In genomic region chr2:120529531-120529930, GRCm38 (mm10) we compare ENCODE assay signal across 21 mouse cellular contexts. TPM values are rescaled to one million over a fixed set of nuclear protein-coding genes. Genes with fewer than 3 reads are reported as not detected.
DNase-seq lines count a peak whose midpoint lies in the region; ATAC-seq and TF ChIP-seq lines count a peak whose summit lies in the region.
"Had no signal": no experiment of that assay in that cellular context is flagged by ENCODE, and none has a peak within 500 bp of the region (broad histone marks: within the 10 kb centered on the region; RNA-seq: fewer than 3 reads in every experiment).

No protein-coding gene starts in this region.

- no peak for TF ChIP-seq POLR2A in CH12.LX (IDR thresholded peaks at IDR 0.05; ENCODE audit: low read depth, low read length)

- dilution Hi-C loops in CH12.LX (cut with MboI; ENCODE audit: extremely low pct_ligation_motif_present, extremely low pct_unique_long_range_greater_than_20kb, low sequenced_read_pairs) = no loop called here

- DNase-seq in heart, postnatal 0 days (ENCODE audit: low spot score) = peak; percentile 28
- no peak for DNase-seq in heart, adult 9 months (ENCODE audit: low spot score in 2 of 2)
- DNase-seq in lung, embryonic 14.5 days = peak; percentile 51
- no peak for DNase-seq in lung, adult 18-20 months
- DNase-seq in CH12.LX (ENCODE audit: extremely low read depth) = no peak
- peak; percentile 12 for DNase-seq in induced T-regulatory cell, adult 2 months (ENCODE audit: low read depth)
- no peak for DNase-seq in adrenal gland, adult (ENCODE audit: inconsistent age in 2 of 2, low spot score in 1 of 2)
- DNase-seq: adrenal gland, postnatal 14 days; cerebellum, adult 11 months; cerebellum, postnatal 10 days; gastrocnemius, postnatal 10 days; kidney, adult 9 months; kidney, postnatal 4 days; lung, postnatal 14 days; right cerebral cortex, postnatal 4 days; thymus, postnatal 4 days had no signal

- peak; percentile 33 for TF ChIP-seq RAD21 in CH12.LX (IDR thresholded peaks at IDR 0.05; ENCODE audit: low read depth, low read length)

- TF ChIP-seq EP300 in heart, postnatal 0 days (IDR thresholded peaks at IDR 0.05; ENCODE audit: low read depth) = no peak
- no peak for TF ChIP-seq EP300 in CH12.LX (IDR thresholded peaks at IDR 0.05; ENCODE audit: low read length)

- TF ChIP-seq CTCF in heart, postnatal 0 days (IDR thresholded peaks at IDR 0.05; ENCODE audit: low read depth) = no peak
- TF ChIP-seq CTCF in lung, embryonic 14.5 days (IDR thresholded peaks at IDR 0.05; ENCODE audit: low read depth) = peak; percentile 22; the same call in 1 of the 2 replicates
- peak in 1 of 2 experiments; percentile 39; a peak in 1 of 4 replicates for TF ChIP-seq CTCF in CH12.LX (conservative IDR thresholded peaks at IDR 0.05 in 1 of 2, IDR thresholded peaks at IDR 0.05 in 1 of 2; ENCODE audit: low read depth in 2 of 2, low read length in 2 of 2)

- H3K36me3 ChIP-seq in heart, postnatal 0 days (replicated peaks; ENCODE audit: control insufficient read depth, insufficient read depth, low read length) = peaks cover 96% of the 10 kb centered on the region
- H3K36me3 ChIP-seq in lung, embryonic 14.5 days (ENCODE audit: insufficient read depth) = peaks cover 95% of the 10 kb centered on the region
- peaks cover 77 to 94% of the 10 kb centered on the region in 2 experiments for H3K36me3 ChIP-seq in CH12.LX (replicated peaks in 1 of 2; ENCODE audit: control insufficient read depth in 1 of 2, insufficient read depth in 1 of 2, low read length in 1 of 2)

- in situ Hi-C loops in CH12.LX (cut with MboI; ENCODE audit: low pct_ligation_motif_present, low pct_unique_long_range_greater_than_20kb, low sequenced_read_pairs) = no loop called here

- peaks cover 11% of the 10 kb centered on the region for H3K79me2 ChIP-seq in CH12.LX (replicated peaks; ENCODE audit: control insufficient read depth, extremely low read depth, insufficient read depth, poor library complexity, severe bottlenecking)

- H3K4me2 ChIP-seq in heart, postnatal 0 days (ENCODE audit: low read depth, low read length) = no peak overlapping the region
- H3K4me2 ChIP-seq in lung, embryonic 14.5 days = no peak overlapping the region
- no peak overlapping the region for H3K4me2 ChIP-seq in CH12.LX (ENCODE audit: insufficient read depth, low read depth, poor library complexity, severe bottlenecking)
- H3K4me2 ChIP-seq: embryonic facial prominence, embryonic 13.5 days; limb, embryonic 13.5 days had no signal

- no peaks in the 10 kb centered on the region for H3K9me3 ChIP-seq in heart, postnatal 0 days (replicated peaks; ENCODE audit: control insufficient read depth, low read length)
- no peaks in the 10 kb centered on the region for H3K9me3 ChIP-seq in lung, embryonic 14.5 days (ENCODE audit: low read depth, low read length)
- no peaks in the 10 kb centered on the region for H3K9me3 ChIP-seq in CH12.LX (replicated peaks; ENCODE audit: low read length)
- H3K9me3 ChIP-seq: embryonic facial prominence, embryonic 13.5 days; limb, embryonic 13.5 days; megakaryocyte, embryonic 14.5 days had no signal

- H3K27me3 ChIP-seq in heart, postnatal 0 days (ENCODE audit: control insufficient read depth, insufficient read depth, low read length) = no peaks in the 10 kb centered on the region
- no peaks in the 10 kb centered on the region for H3K27me3 ChIP-seq in lung, embryonic 14.5 days (ENCODE audit: insufficient read depth, low read length)
- H3K27me3 ChIP-seq in CH12.LX (replicated peaks) = no peaks in the 10 kb centered on the region
- H3K27me3 ChIP-seq: embryonic facial prominence, embryonic 13.5 days; limb, embryonic 13.5 days; megakaryocyte, embryonic 14.5 days; Patski had no signal

- no peak overlapping the region for H3K27ac ChIP-seq in heart, postnatal 0 days (ENCODE audit: low read depth)
- H3K27ac ChIP-seq in lung, embryonic 14.5 days (ENCODE audit: low read depth) = no peak overlapping the region
- H3K27ac ChIP-seq in CH12.LX (ENCODE audit: insufficient read depth, low read depth) = no peak overlapping the region
- H3K27ac ChIP-seq: embryonic facial prominence, embryonic 13.5 days; limb, embryonic 13.5 days; liver, embryonic 14.5 days had no signal

- H3K4me3 ChIP-seq in heart, postnatal 0 days (ENCODE audit: low read depth, low read length) = no peak overlapping the region
- H3K4me3 ChIP-seq in lung, embryonic 14.5 days (ENCODE audit: low read depth, low read length) = no peak overlapping the region
- no peak overlapping the region for H3K4me3 ChIP-seq in CH12.LX (replicated peaks in 1 of 3; ENCODE audit: low read depth in 2 of 3, low read length in 2 of 3, poor library complexity in 1 of 3)
- H3K4me3 ChIP-seq: embryonic facial prominence, embryonic 13.5 days; limb, embryonic 13.5 days; megakaryocyte, embryonic 14.5 days had no signal

- ATAC-seq in heart, postnatal 0 days (ENCODE audit: insufficient read depth, low read depth) = no peak
- ATAC-seq in lung, embryonic 14.5 days (ENCODE audit: insufficient read depth) = no peak
- ATAC-seq: Patski had no signal

- no peaks in the 10 kb centered on the region for H3K4me1 ChIP-seq in heart, postnatal 0 days (ENCODE audit: control insufficient read depth, insufficient read depth)
- H3K4me1 ChIP-seq in lung, embryonic 14.5 days (ENCODE audit: insufficient read depth) = no peaks in the 10 kb centered on the region
- peaks cover 4 to 29% of the 10 kb centered on the region in 2 experiments; a peak in 3 of 4 replicates for H3K4me1 ChIP-seq in CH12.LX (ENCODE audit: control insufficient read depth in 1 of 2, insufficient read depth in 2 of 2)
- H3K4me1 ChIP-seq: embryonic facial prominence, embryonic 13.5 days; limb, embryonic 13.5 days had no signal

- no peak overlapping the region for H3K9ac ChIP-seq in heart, postnatal 0 days (replicated peaks; ENCODE audit: low read depth, low read length)
- no peak overlapping the region for H3K9ac ChIP-seq in lung, embryonic 14.5 days
- no peak overlapping the region for H3K9ac ChIP-seq in CH12.LX (ENCODE audit: insufficient read depth, low read depth)
- H3K9ac ChIP-seq: embryonic facial prominence, embryonic 13.5 days; limb, embryonic 13.5 days; liver, embryonic 14.5 days had no signal

TF ChIP-seq in CH12.LX, 34 proteins besides CTCF, POLR2A, EP300 and RAD21:
- TF ChIP-seq ZMIZ1 (IDR thresholded peaks at IDR 0.05; ENCODE audit: low read depth, low read length) = no peak
- no peak for TF ChIP-seq TBP (conservative IDR thresholded peaks at IDR 0.05; ENCODE audit: low read depth, low read length)
- peak; percentile 64 for TF ChIP-seq ZNF384 (IDR thresholded peaks at IDR 0.05; ENCODE audit: low read depth, low read length)
- TF ChIP-seq CHD2 (IDR thresholded peaks at IDR 0.05; ENCODE audit: low read length) = no peak
- no peak for TF ChIP-seq GABPA (IDR thresholded peaks at IDR 0.05; ENCODE audit: insufficient replicate concordance, low read depth, low read length)

RNA-seq across cellular contexts. Expression of gene Zfp106, which starts 34.1 kb away (rescaled TPM):
- 58.7 and 148 TPM in 2 replicates for total RNA-seq in heart, postnatal 0 days (2014; rRNA removed; ENCODE audit: low replicate concordance)
- polyA plus RNA-seq in heart, postnatal 0 days (2015; fragmentation: Nextera tagmentation; extraction: Ambion mirVana) = 40.8 and 41.7 TPM in 2 replicates
- 54.0 and 57.9 TPM in 2 replicates for polyA plus RNA-seq in lung, embryonic 14.5 days (2014; fragmentation: Nextera tagmentation; extraction: Ambion mirVana)
- 89.4 and 93.8 TPM in 2 replicates for total RNA-seq in CH12.LX (2012; rRNA removed)
- 113 and 130 TPM in 2 replicates for total RNA-seq in CH12.LX (2014; rRNA removed)
- 183 and 203 TPM in 2 replicates for polyA plus RNA-seq in CH12.LX (2012; ENCODE audit: insufficient read length, low read depth)

RNA-seq across cellular contexts. Expression of gene Snap23, which starts 37.9 kb away (rescaled TPM):
- total RNA-seq in heart, postnatal 0 days (2014; rRNA removed; ENCODE audit: low replicate concordance) = 40.2 and 48.1 TPM in 2 replicates
- 30.1 and 33.2 TPM in 2 replicates for polyA plus RNA-seq in heart, postnatal 0 days (2015; fragmentation: Nextera tagmentation; extraction: Ambion mirVana)
- polyA plus RNA-seq in lung, embryonic 14.5 days (2014; fragmentation: Nextera tagmentation; extraction: Ambion mirVana) = 54.7 and 58.2 TPM in 2 replicates
- total RNA-seq in CH12.LX (2012; rRNA removed) (15.9 and 20.5 TPM in 2 replicates), CH12.LX (2014; rRNA removed) (23.0 and 25.3 TPM in 2 replicates)
- 35.8 and 44.5 TPM in 2 replicates for polyA plus RNA-seq in CH12.LX (2012; ENCODE audit: insufficient read length, low read depth)

Comparison
In these comparisons a context has a peak if more than half of its experiments do, and no peak if none do; other contexts are left out.
1. DNase-seq: peak in heart, postnatal 0 days (single experiment), lung, embryonic 14.5 days (single experiment) and induced T-regulatory cell, adult 2 months (single experiment); none in heart, adult 9 months (0 of 2), lung, adult 18-20 months (0 of 2), CH12.LX (single experiment) and adrenal gland, adult (0 of 2).